Mouse (Mus musculus): ENCODE results near the gene Kcnk12.

- TF ChIP-seq CTCF (IDR thresholded peaks at IDR 0.05; ENCODE audit: insufficient read depth, low read length) (no peak), POLR2A (IDR thresholded peaks at IDR 0.05; ENCODE audit: borderline replicate concordance, extremely low read depth, low read depth, low read length) (no peak)
These were observed 3.0 kb downstream of the Kcnk12 start for GRCm38 (mm10) chr17:87794801-87795200.
